In genomic region chr3:88577846-88578245, GRCm38 (mm10) we compare ENCODE assay signal across 2 mouse cellular contexts. TPM values are rescaled to one million over a fixed set of nuclear protein-coding genes. Genes with fewer than 3 reads are reported as not detected.
"Had no signal": no experiment of that assay in that cellular context is flagged by ENCODE, and none has a peak within 500 bp of the region (broad histone marks: within the 10 kb centered on the region; RNA-seq: fewer than 3 reads in every experiment).

No protein-coding gene starts in this region.

RNA-seq across cellular contexts. Expression of gene Rab25, which starts 29.7 kb away (rescaled TPM):
- polyA plus RNA-seq: neural tube, embryonic 13.5 days; neural tube, embryonic 14.5 days had no signal
